Mouse (Mus musculus) hematopoietic stem cell, adult 5-6 weeks (primary cell): ENCODE data around the gene Ddx27. TPM values are rescaled to one million over a fixed set of nuclear protein-coding genes. Genes with fewer than 3 reads are reported as not detected.

ENCODE experiments used
- ATAC-seq, 2 experiments: fragments of 125-278 bp in 1 of 2; replicated peaks in 1 of 2; 2 replicates each; pipeline ENCODE4 v1.8.0; 2016 to 2017; ENCODE audit warnings: inconsistent platforms in 2 of 2, mild to moderate bottlenecking in 2 of 2, moderate number of reproducible peaks in 2 of 2, low read depth in 1 of 2, moderate TSS enrichment in 1 of 2; ENCODE audit not compliant: low FRiP score in 2 of 2, poor library complexity in 2 of 2, severe bottlenecking in 2 of 2, insufficient read depth in 1 of 2, low TSS enrichment in 1 of 2
- total RNA-seq: library from RNA; stranded (forward); fragments of 172-1452, 232-1000 nt; gene quantifications from 2 replicates; pipeline ENCODE4 v1.2.3, GENCODE M21; 2017

Ddx27 gene
- total RNA-seq, 1 experiment from 2014 or later = 120 TPM

DNA sequence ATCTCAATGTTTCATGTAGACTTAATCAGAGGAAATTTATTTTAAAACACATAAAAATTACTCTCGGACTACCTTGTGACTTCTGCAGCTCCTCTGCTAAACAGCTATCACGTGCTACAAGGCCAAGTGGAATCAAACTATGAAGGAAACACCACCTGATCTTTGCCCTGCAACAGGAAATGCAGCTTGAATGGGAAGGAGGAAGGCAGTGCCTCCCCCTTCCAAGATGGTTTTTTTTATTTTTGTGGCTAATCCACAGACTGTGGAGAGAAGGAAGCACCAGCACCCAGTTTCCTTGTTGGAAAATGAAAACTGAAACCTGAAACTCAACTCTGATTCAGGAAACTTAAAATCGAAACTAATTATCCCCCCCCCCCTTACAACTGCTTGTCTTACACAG, 43.2 kb downstream of the Ddx27 start:
- ATAC-seq = no peak

DNA sequence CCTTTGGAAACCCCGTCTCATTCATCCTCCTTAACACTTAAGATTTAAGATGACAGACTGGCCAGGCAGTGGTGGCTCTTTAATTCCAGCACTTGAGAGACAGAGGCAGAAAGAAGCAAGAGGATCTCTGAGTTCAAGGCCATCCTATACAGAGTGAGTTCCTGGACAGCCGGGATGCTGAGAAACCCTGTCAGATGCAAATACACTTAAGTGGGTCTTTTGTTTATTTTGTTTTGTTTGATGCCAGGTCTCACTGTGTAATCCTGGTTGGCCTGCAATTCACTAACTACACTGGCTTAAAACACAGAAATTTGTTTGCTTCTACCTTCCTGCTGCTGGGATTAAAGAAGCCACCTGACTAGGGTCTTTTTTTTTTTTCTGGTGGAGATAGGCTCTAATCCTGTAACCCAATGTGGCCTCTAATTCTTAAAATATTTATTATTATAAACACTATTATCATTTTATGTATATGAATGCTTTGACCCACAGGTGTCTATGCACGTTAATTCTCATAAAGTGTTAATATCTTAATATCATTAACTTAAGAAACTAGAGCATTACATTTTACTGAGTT, 43.9 kb downstream of the Ddx27 start:
- ATAC-seq = no peak

DNA sequence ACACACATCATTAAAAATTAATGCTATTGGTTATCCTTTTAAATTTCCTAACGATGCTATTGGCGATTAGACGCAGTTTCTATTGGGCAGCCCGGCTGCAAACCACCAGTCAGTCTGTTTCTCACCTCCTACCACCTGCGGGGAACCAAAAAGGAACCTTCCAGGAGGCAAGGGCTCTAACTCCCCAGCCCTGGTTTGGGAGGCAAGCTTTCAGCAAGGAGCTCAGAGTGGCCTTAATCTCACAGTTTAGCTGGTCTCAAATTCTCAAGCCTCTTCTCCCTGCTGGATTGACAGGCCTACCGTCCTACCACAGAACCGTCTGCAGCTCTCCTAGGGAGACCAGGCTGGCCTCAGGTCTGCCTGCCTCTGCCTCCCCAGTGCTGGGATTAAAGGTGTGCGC, 44.5 kb downstream of the Ddx27 start:
- ATAC-seq = no peak

DNA sequence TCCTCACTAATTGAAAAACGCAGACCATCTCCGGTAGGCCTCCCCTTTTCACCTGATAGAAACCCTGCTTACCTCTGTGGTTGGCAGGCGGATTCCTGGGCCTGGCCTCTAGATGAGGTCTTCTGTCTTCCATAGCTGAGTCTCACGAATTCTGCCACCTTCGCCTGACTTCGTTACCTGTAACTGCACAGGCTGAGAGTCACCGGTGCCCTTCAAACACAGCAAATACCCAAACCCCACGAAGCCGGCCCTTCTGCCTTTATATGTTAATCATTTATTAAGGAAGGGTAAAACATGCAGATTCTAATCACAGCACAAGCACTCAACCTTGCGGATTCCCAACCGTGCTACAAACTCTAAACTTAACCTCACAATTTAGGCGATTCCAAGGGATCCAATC, 45.0 kb downstream of the Ddx27 start:
- ATAC-seq = no peak

DNA sequence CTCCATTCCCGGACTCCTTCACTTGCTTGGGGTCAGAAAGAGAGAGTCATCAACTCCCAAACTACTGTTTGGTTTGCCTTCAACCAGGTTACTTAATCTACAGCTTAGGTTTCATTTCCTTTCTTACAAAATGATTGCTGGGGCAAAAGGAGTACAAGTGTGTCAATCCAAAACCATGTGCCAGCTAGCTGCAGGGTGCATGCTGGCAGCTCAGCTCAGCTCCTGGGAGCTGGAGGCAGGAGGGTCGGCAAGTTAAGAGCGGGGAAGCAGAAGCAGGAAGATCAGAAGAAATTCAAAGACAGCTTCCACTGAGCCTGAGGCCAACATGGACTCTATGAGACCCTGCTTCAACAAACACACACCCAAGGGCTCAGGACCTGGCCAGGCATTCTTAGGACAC, 45.4 kb downstream of the Ddx27 start:
- ATAC-seq = no peak

DNA sequence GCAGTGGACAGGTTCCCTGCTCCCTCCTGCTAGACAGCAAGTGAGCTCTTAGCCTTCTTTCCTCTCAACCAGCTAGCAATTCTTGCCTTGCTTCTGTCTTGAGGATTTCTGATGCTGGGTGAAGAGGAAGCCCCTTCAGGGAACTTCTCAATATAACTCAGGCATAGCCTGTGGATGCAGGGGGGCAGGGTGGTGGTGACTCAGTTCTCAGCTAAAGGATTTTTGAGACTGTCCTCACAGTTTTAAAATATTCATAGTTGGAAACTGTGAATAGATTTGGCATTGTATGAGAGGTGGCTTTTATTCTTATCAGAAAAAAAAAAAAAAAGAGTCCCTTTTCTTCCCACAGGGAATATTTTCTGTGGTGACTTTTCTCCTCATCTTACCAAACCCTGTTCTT, 45.8 kb downstream of the Ddx27 start:
- ATAC-seq = no peak

DNA sequence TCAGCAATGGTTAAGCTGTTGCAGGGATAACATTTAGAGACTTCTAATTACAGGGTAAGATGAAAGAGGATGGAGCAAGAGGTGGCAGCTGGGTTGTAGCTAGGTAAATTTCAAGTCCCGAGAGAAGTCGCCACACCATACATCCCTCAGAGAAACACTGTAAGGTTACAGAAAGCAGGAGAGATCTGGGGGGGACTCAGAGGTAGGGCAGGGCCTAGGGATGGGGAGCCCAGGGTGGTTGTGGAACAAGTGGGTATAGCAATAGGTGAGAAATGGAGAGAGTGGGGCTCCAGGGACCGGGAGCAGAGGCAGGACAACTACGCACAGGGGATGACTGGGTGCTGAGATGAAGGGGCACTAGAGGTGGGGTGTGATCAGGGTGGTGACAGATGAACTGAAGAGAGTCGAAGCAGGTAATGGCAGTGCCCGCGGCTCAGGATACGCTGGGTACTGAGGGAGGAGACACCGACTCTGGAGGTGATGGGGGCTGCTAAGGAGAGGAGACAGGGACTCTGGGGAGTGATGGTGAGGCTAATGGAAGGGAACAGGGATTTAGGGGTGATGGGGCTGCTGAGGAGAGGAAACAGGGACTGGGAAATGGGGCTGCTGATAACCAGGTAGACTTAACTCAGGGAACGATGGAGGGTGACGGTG, 46.5 kb downstream of the Ddx27 start:
- ATAC-seq = no peak

DNA sequence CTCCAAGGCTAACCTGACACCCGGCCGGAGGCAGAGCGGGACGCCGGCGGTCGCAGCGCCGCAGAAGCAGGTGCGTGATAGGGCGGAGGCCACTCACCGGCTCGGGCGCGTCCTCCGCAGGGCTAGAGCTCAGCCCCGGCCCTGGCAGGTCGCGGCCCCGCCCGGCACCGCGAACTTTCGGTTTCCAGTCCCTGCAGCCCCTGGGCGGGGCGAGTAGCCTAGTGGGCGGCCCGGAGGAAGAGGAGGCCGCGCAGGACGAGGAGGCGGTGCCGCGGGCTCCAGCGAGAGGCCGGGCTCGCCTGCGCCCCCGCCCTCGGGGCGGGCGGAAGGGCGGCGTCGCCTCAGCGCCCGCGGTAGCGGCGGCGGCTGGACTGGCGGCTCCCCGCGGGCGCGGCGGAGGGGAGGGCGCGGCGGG, 47.5 kb downstream of the Ddx27 start:
- peak; percentile 82 to 88 for ATAC-seq

DNA sequence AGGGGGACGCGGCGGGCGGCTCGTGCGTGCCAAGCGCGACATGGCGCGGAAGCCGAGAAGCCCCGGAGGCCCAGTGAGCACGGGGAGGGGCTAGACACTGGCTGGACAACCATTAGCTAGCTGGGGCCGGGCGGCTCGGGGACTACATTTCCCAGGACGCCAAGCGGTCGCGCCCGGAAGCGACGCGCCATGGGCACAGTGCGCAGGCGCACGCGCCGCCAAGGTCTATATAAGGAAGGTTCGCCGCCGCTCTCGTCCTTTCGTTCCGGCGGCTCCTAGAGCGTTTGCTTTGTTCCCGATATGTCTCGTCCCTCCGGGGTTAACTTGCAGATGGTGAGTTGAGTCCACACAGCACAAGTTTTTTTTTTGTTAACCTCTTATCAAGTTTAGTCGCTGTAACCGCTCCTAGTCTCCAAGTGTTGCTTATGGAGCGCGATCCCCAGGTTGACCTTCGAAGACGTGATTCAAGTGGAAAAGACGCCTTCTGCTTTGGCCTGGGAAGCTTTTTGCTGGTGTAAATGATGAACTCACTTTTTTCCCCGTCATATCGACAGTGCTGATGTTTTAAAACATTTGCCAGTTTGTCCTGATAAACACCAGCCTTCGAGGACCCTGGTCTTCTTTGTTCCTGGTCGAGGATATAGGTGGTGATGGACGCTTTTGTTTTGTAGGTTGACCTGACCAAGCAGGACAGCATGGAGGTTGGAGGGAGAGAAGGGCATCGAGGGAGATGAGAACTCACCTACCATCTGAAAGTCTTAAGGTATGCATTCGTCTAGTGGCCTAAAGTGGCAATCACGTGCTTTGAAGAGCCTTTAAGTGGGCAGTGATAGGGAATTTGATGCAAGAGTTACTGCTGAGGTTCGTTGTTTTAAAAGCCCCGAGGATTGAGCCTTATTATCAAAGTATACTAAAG, 48.2 kb downstream of the Ddx27 start, which contains the start of gene Znfx1:
Znfx1 (minus strand) TSS at position 51 of the 916 bp plus-strand sequence.
- ATAC-seq = peak; percentile 80 to 81

DNA sequence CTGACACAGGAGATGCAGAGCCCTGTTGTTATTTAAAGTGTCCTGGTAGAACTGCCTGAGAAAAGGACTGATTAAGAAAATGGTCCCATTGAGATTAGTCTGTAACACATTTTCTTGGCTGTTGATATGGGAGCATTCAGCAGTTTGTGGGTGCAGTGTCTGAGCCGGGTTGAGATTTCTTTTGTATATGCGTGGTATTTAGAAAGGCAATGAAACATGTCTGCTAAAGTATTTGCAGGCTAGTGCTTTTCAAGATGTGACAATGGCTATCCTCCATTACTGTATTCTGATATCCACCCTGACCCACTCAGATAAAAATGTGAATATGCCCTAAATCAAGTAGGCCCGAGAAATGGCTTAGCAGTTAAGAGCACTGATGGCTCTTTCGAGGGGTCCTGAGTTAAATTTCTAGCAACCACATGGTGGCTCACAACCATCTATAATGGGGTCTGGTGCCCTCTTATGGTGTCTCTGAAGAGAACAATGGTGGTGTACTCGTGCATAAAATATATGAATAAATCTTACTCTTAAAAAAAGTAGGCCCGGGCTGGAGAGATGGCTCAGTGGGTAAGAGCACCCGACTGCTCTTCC, 49.0 kb downstream of the Ddx27 start:
- no peak for ATAC-seq

DNA sequence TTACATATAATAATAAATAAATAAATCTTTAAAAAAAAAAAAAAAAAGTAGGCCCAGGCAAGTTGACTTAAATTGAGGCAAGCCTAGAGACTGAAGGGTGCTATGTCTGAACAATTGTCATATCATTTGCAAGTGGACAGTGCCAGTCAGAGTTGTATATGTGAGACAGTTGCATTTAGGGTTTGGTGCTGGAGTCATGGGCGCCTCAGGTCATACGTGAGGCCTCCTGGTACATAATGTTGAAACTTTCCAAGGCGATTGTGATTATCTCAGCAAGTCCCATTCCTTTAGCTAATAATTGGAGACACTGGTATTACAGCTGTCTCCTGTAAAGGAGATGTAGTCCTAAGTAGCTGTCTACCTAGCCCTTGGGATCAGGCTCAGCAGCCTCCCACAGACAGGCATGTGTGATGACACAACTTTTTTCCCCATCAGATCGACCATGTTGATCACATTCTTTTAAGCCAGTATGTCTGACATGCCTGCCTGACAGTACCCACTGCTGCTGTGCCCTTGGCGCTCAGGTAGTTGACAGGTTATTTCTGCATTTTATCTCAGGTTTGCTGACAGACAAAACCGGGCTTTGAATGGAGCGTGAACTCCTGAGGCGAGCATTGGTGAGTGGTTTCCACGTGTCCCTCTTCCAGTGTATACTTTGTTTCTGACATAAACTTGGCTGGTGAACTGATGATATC, 49.8 kb downstream of the Ddx27 start:
- ATAC-seq = no peak

DNA sequence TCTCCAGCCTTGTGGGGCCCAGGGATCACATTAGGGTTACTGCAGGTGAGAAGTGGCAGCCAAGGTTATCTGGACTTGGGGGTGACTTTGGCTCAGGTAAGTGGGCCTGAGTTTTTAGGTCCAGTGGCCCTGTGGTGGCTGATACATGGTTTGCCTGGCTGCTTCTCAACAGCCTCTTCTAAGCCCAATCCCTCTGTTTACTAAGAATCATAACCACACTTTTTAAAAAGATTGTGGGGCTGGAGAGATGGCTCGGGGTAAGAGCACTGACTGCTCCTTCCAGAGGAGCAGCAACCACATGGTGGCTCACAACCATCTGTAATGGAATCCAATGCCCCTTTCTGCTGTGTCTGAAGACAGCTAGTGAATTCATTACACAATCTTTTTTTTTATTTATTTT, 51.0 kb downstream of the Ddx27 start:
- ATAC-seq = no peak

DNA sequence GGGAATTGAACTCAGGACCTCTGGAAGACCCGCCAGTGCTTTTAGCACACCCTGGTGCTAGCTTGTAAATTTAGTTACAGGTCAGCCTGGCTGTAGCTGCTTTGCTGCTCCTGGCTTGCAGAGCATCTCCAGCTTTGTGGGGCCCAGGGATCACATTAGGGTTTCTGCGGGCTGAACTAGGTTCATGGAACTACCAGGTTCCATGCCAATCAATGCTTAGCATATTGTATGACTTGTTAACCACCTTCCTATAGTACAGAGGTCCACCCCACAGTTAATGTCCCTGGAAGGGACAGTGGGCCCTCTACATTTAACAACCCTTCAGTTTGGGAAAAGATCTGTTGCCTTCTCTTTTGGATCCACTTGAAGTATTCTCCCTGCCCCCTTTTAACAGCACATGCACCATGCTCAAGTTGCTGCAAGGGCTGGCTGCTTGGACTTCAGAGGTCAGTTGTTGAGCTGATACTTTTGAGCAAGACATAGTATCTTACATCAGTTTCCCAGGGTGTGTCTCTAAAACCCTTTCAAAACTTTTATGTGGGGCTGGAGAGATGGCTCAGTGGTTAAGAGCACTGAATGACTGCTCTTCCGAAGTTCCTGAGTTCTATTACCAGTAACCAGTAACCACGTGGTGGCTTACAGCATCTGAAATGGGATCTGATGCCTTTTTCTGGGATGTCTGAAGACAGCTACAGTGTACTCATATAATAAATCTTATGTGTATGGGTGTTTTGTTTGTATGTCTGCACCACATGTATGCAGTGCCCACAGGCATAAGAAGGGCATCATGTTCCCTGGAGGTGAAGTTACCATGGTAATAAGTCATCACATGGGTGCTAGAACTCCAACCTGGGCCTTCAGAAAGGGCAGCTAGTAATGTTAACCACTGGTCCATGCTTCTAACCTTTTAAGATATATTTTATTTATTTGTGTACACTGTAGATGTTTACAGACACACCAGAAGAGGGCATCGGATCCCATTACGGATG, 51.8 kb downstream of the Ddx27 start:
- ATAC-seq = no peak

DNA sequence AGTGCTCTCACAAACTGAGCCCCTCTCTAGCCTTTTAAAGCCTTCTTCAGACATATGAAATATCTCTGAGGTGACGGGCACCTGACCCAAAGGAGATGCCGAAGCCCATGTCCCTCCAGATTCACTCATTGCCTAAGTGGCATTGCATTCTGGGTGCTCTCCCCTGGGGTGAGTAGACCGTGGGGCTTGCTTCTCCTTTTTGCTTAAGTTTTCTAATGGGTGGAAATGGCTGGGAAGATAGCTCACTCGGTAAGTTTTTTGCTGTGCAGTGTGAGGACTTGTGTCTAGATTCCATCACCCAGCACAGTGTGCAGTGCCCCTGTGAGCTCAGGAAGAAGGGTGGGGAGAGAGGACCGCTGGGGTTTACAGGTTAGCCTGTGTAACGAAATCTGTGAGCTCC, 52.6 kb downstream of the Ddx27 start:
- ATAC-seq = no peak

DNA sequence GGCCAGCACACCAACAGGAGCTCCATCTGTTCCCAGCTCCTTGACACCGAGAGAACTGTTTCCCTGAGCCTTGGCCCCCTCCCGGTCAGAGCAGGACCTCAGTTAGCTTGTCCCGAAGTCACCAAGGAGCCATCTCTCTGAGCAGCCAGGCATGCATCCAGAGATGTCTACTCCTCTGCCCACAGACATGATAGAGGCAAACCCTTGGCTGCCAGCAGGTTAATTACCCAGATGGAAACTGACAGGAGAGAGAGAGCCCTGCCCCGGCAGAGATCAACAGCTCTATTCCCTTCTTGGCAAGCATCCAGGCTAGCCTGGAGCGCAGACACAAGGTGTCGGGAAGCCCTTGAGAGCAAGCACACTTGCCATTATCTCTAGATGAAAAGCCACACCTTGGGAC, 55.3 kb downstream of the Ddx27 start:
- no peak for ATAC-seq

DNA sequence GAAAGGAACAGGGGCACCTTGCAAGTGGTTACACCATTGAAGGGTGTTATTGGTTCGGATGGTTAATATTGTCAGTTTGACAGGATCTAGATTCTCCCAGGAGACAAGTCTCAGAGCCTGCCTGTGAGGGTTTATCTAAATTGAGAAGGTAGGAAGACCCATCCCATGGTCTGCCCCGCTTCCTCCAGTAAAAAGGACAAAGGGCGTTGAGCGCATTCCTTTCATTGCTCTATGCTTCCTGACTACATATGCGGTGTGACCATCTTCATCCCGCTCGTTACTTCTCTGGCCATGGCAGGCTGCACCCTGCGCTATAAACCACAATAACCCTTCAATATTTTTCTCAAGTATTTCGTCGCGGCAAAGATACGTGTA, 56.3 kb downstream of the Ddx27 start:
- ATAC-seq = no peak
